Comparison of ENCODE assay signal across 8 mouse cellular contexts in the genomic region with DNA sequence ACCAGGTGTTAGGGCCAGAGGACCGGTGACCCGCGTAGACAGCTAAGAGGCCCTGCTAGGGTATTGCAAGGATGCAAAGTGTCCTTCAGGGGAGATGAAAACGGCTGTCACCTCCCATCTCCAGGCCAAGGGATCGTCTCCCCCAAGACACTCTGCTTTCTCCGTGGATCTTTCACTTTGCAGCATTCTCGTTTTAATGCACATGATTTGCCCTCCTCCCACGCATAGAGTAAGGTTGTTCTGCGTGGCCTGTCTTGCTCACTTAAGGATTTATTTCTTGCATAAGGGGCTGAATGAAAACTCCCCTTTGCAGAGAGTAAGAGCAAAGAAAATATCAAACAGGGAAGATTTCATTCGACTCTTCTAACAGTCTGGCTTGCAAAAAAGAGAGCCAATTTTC. TPM values are rescaled to one million over a fixed set of nuclear protein-coding genes. Genes with fewer than 3 reads are reported as not detected.
DNase-seq lines count a peak whose midpoint lies in the region; ATAC-seq and TF ChIP-seq lines count a peak whose summit lies in the region.

No protein-coding gene starts in this region.

- peak overlapping the region; percentile 99 for H3K4me2 ChIP-seq in forebrain, embryonic 13.5 days
- peak overlapping the region; percentile 100 for H3K4me2 ChIP-seq in limb, embryonic 15.5 days
- peak overlapping the region; percentile 91 for H3K4me2 ChIP-seq in stomach, embryonic 14.5 days (replicated peaks; ENCODE audit: low read depth, low read length)

- 0 out of 2 replicates have a peak, but pooled peaks have one; percentile 1 for ATAC-seq in forebrain, embryonic 13.5 days
- no peak for ATAC-seq in limb, embryonic 15.5 days (ENCODE audit: insufficient number of reproducible peaks, low FRiP score, low TSS enrichment, low read depth)
- ATAC-seq in stomach, embryonic 14.5 days (ENCODE audit: insufficient number of reproducible peaks, insufficient read depth, low FRiP score, low read depth) = no peak
- ATAC-seq in megakaryocyte progenitor cell, adult 5-6 weeks (replicated peaks; ENCODE audit: poor library complexity) = no peak

- DNase-seq in layer of hippocampus, adult 2 months (ENCODE audit: low spot score in 2 of 2) = no peak
- DNase-seq in layer of hippocampus, adult 9-11 months = no peak
- DNase-seq in adrenal gland, adult 2 months = no peak
- DNase-seq in natural killer cell, adult 2 months (ENCODE audit: low spot score in 2 of 2) = no peak

- H3K4me3 ChIP-seq in layer of hippocampus, adult 2 months = peak overlapping the region; percentile 71
- H3K4me3 ChIP-seq in forebrain, embryonic 13.5 days = peak overlapping the region; percentile 58
- H3K4me3 ChIP-seq in limb, embryonic 15.5 days = peak overlapping the region; percentile 63
- H3K4me3 ChIP-seq in stomach, embryonic 14.5 days (ENCODE audit: low read depth, low read length) = peak overlapping the region; percentile 56

- no peak for TF ChIP-seq CTCF in layer of hippocampus, adult 2 months (conservative IDR thresholded peaks at IDR 0.05)

- H3K36me3 ChIP-seq in forebrain, embryonic 13.5 days (ENCODE audit: poor library complexity, severe bottlenecking) = no peaks in the 10 kb centered on the region
- H3K36me3 ChIP-seq in limb, embryonic 15.5 days = no peaks in the 10 kb centered on the region
- no peaks in the 10 kb centered on the region for H3K36me3 ChIP-seq in stomach, embryonic 14.5 days (ENCODE audit: control insufficient read depth, insufficient read depth, low read length)

- H3K27me3 ChIP-seq in forebrain, embryonic 13.5 days = peaks cover 74% of the 10 kb centered on the region
- H3K27me3 ChIP-seq in limb, embryonic 15.5 days = peaks cover 81% of the 10 kb centered on the region
- peaks cover 14% of the 10 kb centered on the region; the same call in 1 of the 2 replicates for H3K27me3 ChIP-seq in stomach, embryonic 14.5 days (ENCODE audit: control insufficient read depth, insufficient read depth, low read length)

- H3K4me1 ChIP-seq in forebrain, embryonic 13.5 days = peaks cover 47% of the 10 kb centered on the region
- H3K4me1 ChIP-seq in limb, embryonic 15.5 days = peaks cover 38% of the 10 kb centered on the region
- peaks cover 12% of the 10 kb centered on the region; the same call in 1 of the 2 replicates for H3K4me1 ChIP-seq in stomach, embryonic 14.5 days (ENCODE audit: control insufficient read depth, insufficient read depth, low read length)

- 9% methylated on average over 10 of the region's 10 CpGs for WGBS in forebrain, embryonic 13.5 days
- WGBS in limb, embryonic 15.5 days = 10% methylated on average over 10 of the region's 10 CpGs
- WGBS in stomach, embryonic 14.5 days = 7% methylated on average over 10 of the region's 10 CpGs

- H3K9me3 ChIP-seq in forebrain, embryonic 13.5 days (replicated peaks) = no peaks in the 10 kb centered on the region
- H3K9me3 ChIP-seq in limb, embryonic 15.5 days = no peaks in the 10 kb centered on the region
- no peaks in the 10 kb centered on the region for H3K9me3 ChIP-seq in stomach, embryonic 14.5 days (ENCODE audit: control insufficient read depth, low read depth, low read length)

- no peak overlapping the region for H3K9ac ChIP-seq in forebrain, embryonic 13.5 days
- H3K9ac ChIP-seq in limb, embryonic 15.5 days = no peak overlapping the region
- no peak overlapping the region for H3K9ac ChIP-seq in stomach, embryonic 14.5 days (replicated peaks; ENCODE audit: low read depth, low read length)

- H3K27ac ChIP-seq in layer of hippocampus, adult 2 months = no peak overlapping the region
- no peak overlapping the region for H3K27ac ChIP-seq in forebrain, embryonic 13.5 days
- no peak overlapping the region for H3K27ac ChIP-seq in limb, embryonic 15.5 days
- no peak overlapping the region for H3K27ac ChIP-seq in stomach, embryonic 14.5 days (ENCODE audit: low read length)

RNA-seq across cellular contexts. Expression of a gene that starts 0.6 kb away (rescaled TPM):
- total RNA-seq in layer of hippocampus, adult 2 months (2021) = under 1 TPM; 0.34 to 0.56 TPM
- 1.3 and 1.9 TPM in 2 replicates for polyA plus RNA-seq in forebrain, embryonic 13.5 days (2015; fragmentation: Nextera tagmentation; extraction: Ambion mirVana)
- 7.2 and 9.9 TPM in 2 replicates for polyA plus RNA-seq in limb, embryonic 15.5 days (2015; fragmentation: Nextera tagmentation; extraction: Ambion mirVana)
- polyA plus RNA-seq in stomach, embryonic 14.5 days (2014; fragmentation: Nextera tagmentation; extraction: Ambion mirVana) = 10.3 and 11.2 TPM in 2 replicates
- total RNA-seq in adrenal gland, adult 2 months (2021) = 1 to 10 TPM; 4.3 to 7.4 TPM
- polyA plus RNA-seq in adrenal gland, adult 2 months (2012; rRNA removed) = 5.5 and 7.9 TPM in 2 replicates
- 4.7 and 5.5 TPM in 2 replicates for total RNA-seq in megakaryocyte progenitor cell, adult 5-6 weeks (2015)
- 2.4 and 3.5 TPM in 2 replicates for total RNA-seq in megakaryocyte progenitor cell, adult 5-6 weeks (2017)
